14 mouse cellular contexts compared by ENCODE assay signal in the genomic region with DNA sequence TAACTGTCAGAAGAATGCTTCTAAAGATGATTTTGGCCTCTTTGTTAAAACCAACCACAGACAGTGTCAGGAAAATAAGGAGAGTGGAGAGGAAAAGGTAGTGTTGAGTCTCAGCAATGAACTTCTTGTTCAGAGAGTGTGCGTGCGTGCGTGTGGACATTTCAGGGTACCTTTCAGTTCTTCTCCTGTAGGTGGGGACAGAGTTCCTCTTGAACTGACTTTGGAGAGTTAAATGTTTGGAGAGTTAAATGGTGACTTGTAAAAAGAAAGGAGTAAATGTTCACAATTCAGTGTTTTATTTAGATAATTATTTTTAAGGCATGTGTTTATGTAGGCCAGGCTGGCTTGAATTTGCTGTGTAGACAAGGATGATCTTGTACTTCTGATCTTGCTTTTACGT. TPM values are rescaled to one million over a fixed set of nuclear protein-coding genes. Genes with fewer than 3 reads are reported as not detected.
A peak's percentile ranks its signal among the peaks of the same experiment; 100 is the strongest.
DNase-seq lines count a peak whose midpoint lies in the region; ATAC-seq lines count a peak whose summit lies in the region.
"Had no signal": no experiment of that assay in that cellular context is flagged by ENCODE, and none has a peak within 500 bp of the region (broad histone marks: within the 10 kb centered on the region; RNA-seq: fewer than 3 reads in every experiment).

No protein-coding gene starts in this region.

- H3K9ac ChIP-seq in kidney, embryonic 14.5 days (ENCODE audit: low read depth, low read length), result no peak overlapping the region
- H3K9ac ChIP-seq: heart, embryonic 15.5 days; limb, embryonic 13.5 days had no signal

- no peak overlapping the region for H3K4me3 ChIP-seq in kidney, embryonic 14.5 days (ENCODE audit: low read length)
- H3K4me3 ChIP-seq: heart, embryonic 15.5 days; limb, embryonic 13.5 days had no signal

- H3K27ac ChIP-seq in kidney, embryonic 14.5 days (ENCODE audit: low read depth, low read length), result no peak overlapping the region
- H3K27ac ChIP-seq: heart, embryonic 15.5 days; limb, embryonic 13.5 days; macrophage had no signal

- peak; percentile 61 for DNase-seq in kidney, adult 9 months
- DNase-seq in 416B (ENCODE audit: low read depth) (peak; percentile 72), ES-CJ7 (ENCODE audit: low read depth, low spot score) (peak; percentile 57)
- peak; percentile 22 for DNase-seq in induced T-regulatory cell, adult 2 months (ENCODE audit: low read depth)
- no peak for DNase-seq in thymus, postnatal 4 days
- no peak for DNase-seq in adrenal gland, postnatal 25 days
- DNase-seq: cerebellum, adult 9-10 months; thymus, adult 2 months had no signal

- H3K27me3 ChIP-seq in kidney, embryonic 14.5 days (ENCODE audit: control insufficient read depth, insufficient read depth, low read length), result no peaks in the 10 kb centered on the region
- H3K27me3 ChIP-seq: heart, embryonic 15.5 days; limb, embryonic 13.5 days had no signal

- no peaks in the 10 kb centered on the region for H3K36me3 ChIP-seq in kidney, embryonic 14.5 days (ENCODE audit: control insufficient read depth, insufficient read depth, low read length)
- H3K36me3 ChIP-seq: heart, embryonic 15.5 days had no signal

- H3K4me2 ChIP-seq in kidney, embryonic 14.5 days (replicated peaks; ENCODE audit: low read depth, low read length), result no peak overlapping the region
- H3K4me2 ChIP-seq: heart, embryonic 15.5 days; limb, embryonic 13.5 days had no signal

- 83% methylated on average over 4 of the region's 4 CpGs for WGBS in kidney, embryonic 14.5 days

- no peaks in the 10 kb centered on the region for H3K4me1 ChIP-seq in kidney, embryonic 14.5 days (ENCODE audit: control insufficient read depth, insufficient read depth, low read length)
- H3K4me1 ChIP-seq: heart, embryonic 15.5 days; limb, embryonic 13.5 days had no signal

- ATAC-seq in kidney, embryonic 14.5 days (ENCODE audit: low FRiP score, low TSS enrichment), result no peak
- ATAC-seq: hindbrain, embryonic 16.5 days had no signal

- no peaks in the 10 kb centered on the region for H3K9me3 ChIP-seq in kidney, embryonic 14.5 days (ENCODE audit: control insufficient read depth, low read length)
- H3K9me3 ChIP-seq: G1E; heart, embryonic 15.5 days; limb, embryonic 13.5 days had no signal

RNA-seq across cellular contexts. Expression of a gene that starts 10.1 kb away (rescaled TPM):
- 2.5 TPM in 2 replicates for polyA plus RNA-seq in kidney, embryonic 14.5 days (2014; fragmentation: Nextera tagmentation; extraction: Ambion mirVana)
- total RNA-seq in adrenal gland, postnatal 25 days (2021), result 2.4 and 3.9 TPM in 2 replicates

RNA-seq across cellular contexts. Expression of a gene that starts 10.3 kb away (rescaled TPM):
- polyA plus RNA-seq in kidney, embryonic 14.5 days (2014; fragmentation: Nextera tagmentation; extraction: Ambion mirVana), result 25.4 and 30.4 TPM in 2 replicates
- total RNA-seq in adrenal gland, postnatal 25 days (2021), result 21.3 and 24.9 TPM in 2 replicates

RNA-seq across cellular contexts. Expression of a gene that starts 33.3 kb away (rescaled TPM):
- polyA plus RNA-seq in kidney, embryonic 14.5 days (2014; fragmentation: Nextera tagmentation; extraction: Ambion mirVana), result 111 and 125 TPM in 2 replicates
- 39.1 and 40.4 TPM in 2 replicates for total RNA-seq in adrenal gland, postnatal 25 days (2021)

Comparison
In these comparisons a context has a peak if more than half of its experiments do, and no peak if none do; other contexts are left out.
1. DNase-seq: peak in kidney, adult 9 months (single experiment), 416B (single experiment), ES-CJ7 (single experiment) and induced T-regulatory cell, adult 2 months (single experiment); none in thymus, postnatal 4 days (single experiment) and adrenal gland, postnatal 25 days (single experiment).